Mouse (Mus musculus) hindbrain, embryonic 11.5 days (tissue): ENCODE measurements around the gene Npas2. TPM values are rescaled to one million over a fixed set of nuclear protein-coding genes. Genes with fewer than 3 reads are reported as not detected.
A peak's percentile ranks its signal among the peaks of the same experiment; 100 is the strongest.

ENCODE experiments used
- ATAC-seq: fragments of 200-750 bp; cut with Nextera tagmentation; 2 replicates; pipeline ENCODE4 v1.8.0; 2017; ENCODE audit warnings: mild to moderate bottlenecking, moderate TSS enrichment, moderate library complexity; ENCODE audit not compliant: low FRiP score
- DNase-seq: peaks from one replicate; pipeline ENCODE4 v3.0.0-alpha.2; 2015; ENCODE audit warnings: low spot score
- H3K27ac ChIP-seq: fragments of 300-500 bp; sonication (generic); 2 replicates; pipeline ENCODE4 v1.5.1; 2014; ENCODE audit warnings: mild to moderate bottlenecking, low read depth, low read length
- H3K27me3 ChIP-seq: fragments of 300-500 bp; sonication (generic); 2 replicates; pipeline ENCODE4 v1.6.1; 2014; ENCODE audit warnings: mild to moderate bottlenecking, low read length, moderate library complexity, mixed read lengths; ENCODE audit not compliant: control insufficient read depth, insufficient read depth
- H3K36me3 ChIP-seq: fragments of 300-500 bp; sonication (generic); 2 replicates; pipeline ENCODE4 v1.6.1; 2014; ENCODE audit warnings: mild to moderate bottlenecking, low read length, moderate library complexity, mixed read lengths; ENCODE audit not compliant: control insufficient read depth, insufficient read depth
- H3K4me1 ChIP-seq: fragments of 300-500 bp; sonication (generic); replicated peaks from 2 replicates; pipeline ENCODE4 v1.6.1; 2014; ENCODE audit warnings: low read length, mixed read lengths; ENCODE audit not compliant: control insufficient read depth, insufficient read depth
- H3K4me2 ChIP-seq: fragments of 300-500 bp; sonication (generic); replicated peaks from 2 replicates; pipeline ENCODE4 v1.6.1; 2014; ENCODE audit warnings: mild to moderate bottlenecking, low read depth, low read length
- H3K4me3 ChIP-seq: fragments of 300-500 bp; sonication (generic); 2 replicates; pipeline ENCODE4 v1.5.1; 2014; ENCODE audit warnings: low read depth, low read length
- H3K9ac ChIP-seq: fragments of 300-500 bp; sonication (generic); 2 replicates; pipeline ENCODE4 v1.6.1; 2014; ENCODE audit warnings: low read depth, low read length
- H3K9me3 ChIP-seq: fragments of 300-500 bp; sonication (generic); 2 replicates; pipeline ENCODE4 v1.6.1; 2016; ENCODE audit warnings: low read length; ENCODE audit not compliant: control insufficient read depth
- WGBS: fragments of 180-500 bp; shearing (Covaris S2); extraction: QIAGEN DNeasy Blood & Tissue Kit; methylation state at CpG from one replicate; pipeline ENCODE4 v1.1.7; 2014; 5-methylcytosine and 5-hydroxymethylcytosine counted together
- polyA plus RNA-seq: library from polyadenylated mRNA; unstranded; fragments of >200 nt; fragmentation: Nextera tagmentation; extraction: Ambion mirVana; gene quantifications from 2 replicates; pipeline ENCODE4 v1.2.1, GENCODE M21; 2014

Gene Npas2
- polyA plus RNA-seq, 1 experiment from 2014 or later, result 0.12 TPM

- H3K9me3 ChIP-seq, result no peaks in the 10 kb centered on the region
- no peak overlapping the region for H3K4me2 ChIP-seq
- H3K27ac ChIP-seq, result no peak overlapping the region
- no peak overlapping the region for H3K9ac ChIP-seq
- ATAC-seq, result no peak
- H3K4me3 ChIP-seq, result no peak overlapping the region
- DNase-seq, result no peak
- no peaks in the 10 kb centered on the region for H3K4me1 ChIP-seq
- WGBS, result 69% methylated on average over 9 of the region's 9 CpGs
- no peaks in the 10 kb centered on the region for H3K36me3 ChIP-seq
- no peaks in the 10 kb centered on the region for H3K27me3 ChIP-seq
These were observed 44.1 kb downstream of the Npas2 start for GRCm38 (mm10) chr1:39237503-39238255.

DNA sequence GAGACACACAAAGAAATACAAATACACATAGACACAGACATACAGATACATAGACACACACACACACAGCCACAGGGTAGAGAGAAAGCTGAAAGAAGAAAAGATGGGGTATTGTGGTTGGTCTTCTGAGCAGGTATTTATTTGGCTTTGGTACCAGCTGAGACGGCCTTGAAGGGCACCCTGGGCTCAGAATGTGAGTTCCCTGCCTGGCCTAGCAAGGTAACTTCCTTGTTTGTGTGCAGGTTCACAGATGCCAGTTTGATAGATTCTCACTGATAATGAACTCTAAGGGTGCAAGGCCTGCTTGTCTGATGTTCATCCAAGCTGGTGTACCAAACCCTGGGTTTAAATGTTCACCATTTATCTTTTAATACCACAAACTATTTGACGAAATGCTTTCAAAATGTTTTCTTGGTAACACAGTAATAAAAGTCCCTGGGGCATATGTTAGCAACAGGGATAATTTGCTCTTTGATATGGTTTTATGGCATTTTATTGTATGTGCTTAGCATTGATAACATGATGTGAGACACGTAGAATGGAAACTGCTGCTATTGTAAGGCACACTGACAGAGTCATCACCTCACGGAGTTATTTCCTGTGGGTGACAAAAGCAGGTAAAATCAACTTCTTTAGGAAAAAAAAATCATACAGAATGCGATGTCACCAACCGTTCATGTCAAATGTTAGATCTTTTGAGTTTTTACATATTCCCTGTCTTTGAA is 47.5 kb downstream of the Npas2 start:
- DNase-seq, result no peak

DNA sequence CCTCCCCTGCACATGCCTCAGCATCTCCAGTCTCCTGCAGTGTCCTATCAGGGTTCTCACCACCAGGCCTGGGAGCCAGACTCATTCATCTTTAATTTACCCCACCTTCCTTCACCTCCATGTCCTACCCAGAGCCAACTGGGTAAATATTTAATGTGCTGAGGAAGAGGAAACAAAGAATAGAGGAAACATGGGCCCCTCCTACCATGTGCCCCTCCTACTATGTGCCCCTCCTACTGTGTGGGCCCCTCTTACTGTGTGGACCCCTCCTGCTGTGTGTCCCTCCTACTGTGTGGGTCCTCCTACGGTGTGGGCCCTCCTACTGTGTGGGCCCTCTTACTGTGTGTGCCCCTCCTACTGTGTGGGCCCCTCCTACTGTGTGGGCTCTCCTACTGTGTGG is 51.2 kb downstream of the Npas2 start:
- Histone ChIP-seq H3K27ac (no peak overlapping the region), H3K27me3 (no peaks in the 10 kb centered on the region), H3K4me2 (no peak overlapping the region), H3K4me1 (no peaks in the 10 kb centered on the region), H3K4me3 (no peak overlapping the region), H3K36me3 (no peaks in the 10 kb centered on the region), H3K9ac (no peak overlapping the region), H3K9me3 (no peaks in the 10 kb centered on the region)
- 31% methylated on average over 1 of the region's 1 CpGs for WGBS
- DNase-seq, result no peak
- no peak for ATAC-seq

More for the DNA sequence above, 47.5 kb downstream of the Npas2 start:
- no peaks in the 10 kb centered on the region for H3K27me3 ChIP-seq
- H3K9me3 ChIP-seq, result no peaks in the 10 kb centered on the region
- no peak overlapping the region for H3K27ac ChIP-seq
- ATAC-seq, result no peak
- H3K4me1 ChIP-seq, result no peaks in the 10 kb centered on the region
- no peak overlapping the region for H3K4me2 ChIP-seq
- no peak overlapping the region for H3K9ac ChIP-seq
- WGBS, result 89% methylated on average over 6 of the region's 6 CpGs
- no peaks in the 10 kb centered on the region for H3K36me3 ChIP-seq
- no peak overlapping the region for H3K4me3 ChIP-seq

GRCm38 (mm10) chr1:39251679-39252078 is 58.1 kb downstream of the Npas2 start:
- Histone ChIP-seq H3K4me1 (no peaks in the 10 kb centered on the region), H3K36me3 (no peaks in the 10 kb centered on the region), H3K4me2 (no peak overlapping the region), H3K9me3 (no peaks in the 10 kb centered on the region), H3K27ac (no peak overlapping the region), H3K27me3 (no peaks in the 10 kb centered on the region), H3K9ac (no peak overlapping the region), H3K4me3 (no peak overlapping the region)
- no peak for ATAC-seq
- no peak for DNase-seq
- WGBS, result 47% methylated on average over 7 of the region's 7 CpGs

DNA sequence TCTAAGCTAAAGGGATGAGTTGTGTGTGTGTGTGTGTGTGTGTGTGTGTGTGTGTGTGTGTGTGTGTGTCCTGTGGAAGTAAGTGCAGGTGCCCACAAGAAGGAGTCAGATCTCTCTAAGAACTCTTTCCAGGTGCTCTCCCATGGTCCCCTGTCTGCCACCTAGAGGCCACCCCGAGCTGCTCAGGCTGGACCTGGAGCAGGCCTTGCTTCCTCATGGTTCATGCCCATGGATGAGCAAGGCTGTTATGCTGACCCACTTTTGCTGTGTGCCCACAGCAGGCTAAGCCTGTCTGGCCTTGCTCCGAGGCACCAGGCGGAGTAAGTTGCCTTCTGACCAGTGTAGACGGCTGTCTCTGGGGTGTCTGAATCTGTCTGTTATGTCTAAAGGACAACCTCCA is 60.2 kb downstream of the Npas2 start:
- DNase-seq, result peak; percentile 10
- Histone ChIP-seq H3K27ac (no peak overlapping the region), H3K9me3 (no peaks in the 10 kb centered on the region), H3K36me3 (no peaks in the 10 kb centered on the region), H3K27me3 (no peaks in the 10 kb centered on the region), H3K4me2 (no peak overlapping the region), H3K4me1 (no peaks in the 10 kb centered on the region), H3K9ac (no peak overlapping the region), H3K4me3 (no peak overlapping the region)
- 85% methylated on average over 4 of the region's 4 CpGs for WGBS
- ATAC-seq, result no peak

DNA sequence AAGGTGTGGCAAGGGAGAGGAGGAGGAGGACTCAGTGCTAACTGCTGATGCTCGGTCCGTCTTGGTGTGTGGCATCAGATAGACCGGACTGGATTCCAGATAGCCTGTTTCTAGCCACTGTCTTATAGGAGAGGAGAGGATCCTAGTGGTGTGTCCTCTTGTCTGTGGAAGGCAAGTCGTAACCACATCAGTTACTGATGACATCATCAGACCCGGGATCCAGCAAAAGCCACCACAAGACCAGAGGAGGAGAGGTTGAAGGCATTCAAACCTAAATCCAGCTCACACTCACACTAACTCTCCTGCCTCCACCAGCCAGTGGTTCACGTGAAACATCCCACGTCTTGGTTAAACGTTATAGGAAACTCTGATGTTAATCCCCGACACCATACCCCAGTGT is 62.5 kb downstream of the Npas2 start:
- H3K27ac ChIP-seq, result no peak overlapping the region
- no peaks in the 10 kb centered on the region for H3K36me3 ChIP-seq
- DNase-seq (no peak), ATAC-seq (no peak)
- H3K4me2 ChIP-seq, result no peak overlapping the region
- no peak overlapping the region for H3K9ac ChIP-seq
- H3K27me3 ChIP-seq, result no peaks in the 10 kb centered on the region
- WGBS, result 90% methylated on average over 9 of the region's 9 CpGs
- H3K9me3 ChIP-seq, result no peaks in the 10 kb centered on the region
- no peaks in the 10 kb centered on the region for H3K4me1 ChIP-seq
- H3K4me3 ChIP-seq, result no peak overlapping the region

DNA sequence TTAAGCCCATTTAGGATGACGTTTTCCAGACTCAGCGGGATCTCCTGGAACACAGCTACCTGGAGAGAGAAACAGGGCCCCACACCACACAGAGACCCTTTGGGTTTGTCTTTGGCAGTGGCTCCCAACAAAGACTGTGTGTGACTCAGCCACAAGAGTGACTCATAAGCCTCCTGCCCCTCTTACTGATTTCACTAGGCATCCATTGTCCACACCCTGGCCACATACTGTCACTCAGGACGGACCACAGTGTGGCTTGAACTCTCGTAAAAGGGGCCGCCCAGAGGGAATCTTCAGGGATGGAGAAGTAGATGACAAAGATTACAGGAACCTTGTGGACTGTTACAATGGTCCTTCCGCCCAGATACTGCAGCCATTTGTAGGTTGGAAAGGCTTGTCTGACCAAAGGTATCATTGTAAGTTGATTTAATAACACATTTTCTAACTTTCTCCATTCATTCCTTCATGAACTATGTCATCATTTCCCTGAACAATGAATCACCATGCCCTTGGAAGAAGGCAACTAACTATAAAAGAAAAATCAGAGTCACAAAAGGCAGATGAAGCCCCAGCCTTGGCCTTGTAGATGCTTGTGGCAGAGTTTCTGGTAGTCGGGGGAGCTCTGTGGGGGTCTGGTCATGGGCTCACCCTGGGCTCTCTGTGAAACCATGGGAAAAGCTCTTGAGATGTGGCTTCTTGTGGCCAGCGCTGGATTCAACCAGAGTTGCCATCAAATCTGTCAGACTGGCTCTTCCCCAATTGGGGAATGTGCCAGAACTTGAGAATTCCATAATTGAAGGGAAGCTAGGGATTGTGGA is 63.2 kb downstream of the Npas2 start:
- Histone ChIP-seq H3K9me3 (no peaks in the 10 kb centered on the region), H3K9ac (no peak overlapping the region), H3K4me1 (no peaks in the 10 kb centered on the region), H3K27me3 (no peaks in the 10 kb centered on the region), H3K27ac (no peak overlapping the region), H3K4me2 (no peak overlapping the region), H3K4me3 (no peak overlapping the region), H3K36me3 (no peaks in the 10 kb centered on the region)
- no peak for ATAC-seq
- WGBS, result 85% methylated on average over 8 of the region's 8 CpGs
- DNase-seq, result no peak

DNA sequence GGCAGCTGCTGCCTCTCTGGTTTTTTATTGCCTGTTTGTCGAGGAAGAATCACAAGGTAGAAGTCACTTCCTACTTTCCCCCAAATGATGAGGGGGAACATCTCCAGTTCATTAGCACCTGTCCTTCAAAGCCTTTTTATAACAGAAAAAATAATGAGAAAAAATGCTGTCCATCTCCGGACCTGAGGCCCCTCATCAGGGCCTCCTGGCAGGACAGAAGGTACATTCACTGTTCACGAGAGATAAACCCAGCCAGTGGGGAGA is 63.7 kb downstream of the Npas2 start:
- Histone ChIP-seq H3K4me3 (no peak overlapping the region), H3K9me3 (no peaks in the 10 kb centered on the region), H3K4me2 (no peak overlapping the region), H3K27me3 (no peaks in the 10 kb centered on the region), H3K4me1 (no peaks in the 10 kb centered on the region), H3K36me3 (no peaks in the 10 kb centered on the region), H3K9ac (no peak overlapping the region), H3K27ac (no peak overlapping the region)
- ATAC-seq (no peak), DNase-seq (no peak)
- WGBS, result 70% methylated on average over 3 of the region's 3 CpGs
